Mouse (Mus musculus): Measurements from ENCODE around the gene Lmntd1. TPM values are rescaled to one million over a fixed set of nuclear protein-coding genes. Genes with fewer than 3 reads are reported as not detected.
A peak's percentile ranks its signal among the peaks of the same experiment; 100 is the strongest.

Lmntd1 gene
- polyA plus RNA-seq, 1 experiment from 2014 or later, result 0.50 TPM

- ATAC-seq (ENCODE audit: low FRiP score, low read depth), result no peak
- Histone ChIP-seq H3K4me3 (no peak overlapping the region), H3K9ac (no peak overlapping the region), H3K9me3 (0 out of 2 replicates have a peak, but pooled peaks cover 6% of the 10 kb centered on the region), H3K27me3 (peaks cover 4% of the 10 kb centered on the region; the same call in 1 of the 2 replicates), H3K27ac (no peak overlapping the region), H3K4me1 (peaks cover 49% of the 10 kb centered on the region), H3K4me2 (replicated peaks) (no peak overlapping the region), H3K36me3 (no peaks in the 10 kb centered on the region)
- 50% methylated on average over 11 of the region's 11 CpGs for WGBS
Measured at GRCm38 (mm10) chr6:145598794-145599555, 15.1 kb downstream of the Lmntd1 start.

- no peak overlapping the region for H3K9ac ChIP-seq
- no peak overlapping the region for H3K27ac ChIP-seq
- H3K4me1 ChIP-seq, result peaks cover 50% of the 10 kb centered on the region
- H3K4me3 ChIP-seq, result no peak overlapping the region
- WGBS, result 68% methylated on average over 4 of the region's 4 CpGs
- H3K27me3 ChIP-seq, result no peaks in the 10 kb centered on the region
- no peak for ATAC-seq (ENCODE audit: low FRiP score, low read depth)
- no peak overlapping the region for H3K4me2 ChIP-seq (replicated peaks)
- no peaks in the 10 kb centered on the region for H3K36me3 ChIP-seq
- H3K9me3 ChIP-seq, result 0 out of 2 replicates have a peak, but pooled peaks cover 4% of the 10 kb centered on the region
Measured at GRCm38 (mm10) chr6:145595905-145596304, 18.2 kb downstream of the Lmntd1 start.

GRCm38 (mm10) chr6:145593991-145594390 is 20.1 kb downstream of the Lmntd1 start:
- H3K27ac ChIP-seq, result no peak overlapping the region
- no peak for ATAC-seq (ENCODE audit: low FRiP score, low read depth)
- H3K27me3 ChIP-seq, result no peaks in the 10 kb centered on the region

GRCm38 (mm10) chr6:145592531-145592998 is 21.6 kb downstream of the Lmntd1 start:
- Histone ChIP-seq H3K36me3 (no peaks in the 10 kb centered on the region), H3K4me2 (replicated peaks) (no peak overlapping the region), H3K4me1 (peaks cover 53% of the 10 kb centered on the region), H3K27me3 (no peaks in the 10 kb centered on the region), H3K27ac (0 out of 2 replicates have a peak overlapping the region, but pooled peaks have one; percentile 1), H3K9ac (no peak overlapping the region), H3K9me3 (no peaks in the 10 kb centered on the region), H3K4me3 (no peak overlapping the region)
- WGBS, result 22% methylated on average over 8 of the region's 8 CpGs
- no peak for ATAC-seq (ENCODE audit: low FRiP score, low read depth)

More at GRCm38 (mm10) chr6:145593991-145594390, 20.1 kb downstream of the Lmntd1 start:
- Histone ChIP-seq H3K9me3 (no peaks in the 10 kb centered on the region), H3K4me1 (peaks cover 59% of the 10 kb centered on the region), H3K9ac (no peak overlapping the region), H3K36me3 (no peaks in the 10 kb centered on the region), H3K4me3 (no peak overlapping the region), H3K4me2 (replicated peaks) (no peak overlapping the region)
- 35% methylated on average over 7 of the region's 7 CpGs for WGBS

- Histone ChIP-seq H3K27me3 (no peaks in the 10 kb centered on the region), H3K4me3 (no peak overlapping the region), H3K9ac (no peak overlapping the region), H3K36me3 (no peaks in the 10 kb centered on the region), H3K4me1 (peaks cover 53% of the 10 kb centered on the region), H3K4me2 (replicated peaks) (no peak overlapping the region), H3K27ac (no peak overlapping the region), H3K9me3 (no peaks in the 10 kb centered on the region)
- 72% methylated on average over 6 of the region's 6 CpGs for WGBS
- ATAC-seq (ENCODE audit: low FRiP score, low read depth), result no peak
Measured at GRCm38 (mm10) chr6:145592036-145592435, 22.1 kb downstream of the Lmntd1 start.

GRCm38 (mm10) chr6:145591578-145591977 is 22.5 kb downstream of the Lmntd1 start:
- Histone ChIP-seq H3K9me3 (no peaks in the 10 kb centered on the region), H3K36me3 (no peaks in the 10 kb centered on the region), H3K4me3 (no peak overlapping the region), H3K9ac (no peak overlapping the region), H3K27me3 (no peaks in the 10 kb centered on the region), H3K4me1 (peaks cover 52% of the 10 kb centered on the region), H3K4me2 (replicated peaks) (no peak overlapping the region), H3K27ac (no peak overlapping the region)
- no peak for ATAC-seq (ENCODE audit: low FRiP score, low read depth)
- WGBS, result 29% methylated on average over 1 of the region's 1 CpGs

- H3K9ac ChIP-seq, result no peak overlapping the region
- ATAC-seq (ENCODE audit: low FRiP score, low read depth), result no peak
- no peak overlapping the region; the same call in 1 of the 2 replicates for H3K27ac ChIP-seq
- H3K36me3 ChIP-seq, result no peaks in the 10 kb centered on the region
- H3K4me1 ChIP-seq, result peaks cover 43% of the 10 kb centered on the region
- no peak overlapping the region for H3K4me3 ChIP-seq
- WGBS, result 78% methylated on average over 11 of the region's 11 CpGs
- H3K4me2 ChIP-seq (replicated peaks), result no peak overlapping the region
- H3K27me3 ChIP-seq, result no peaks in the 10 kb centered on the region
- H3K9me3 ChIP-seq, result no peaks in the 10 kb centered on the region
Measured at GRCm38 (mm10) chr6:145590501-145591293, 23.4 kb downstream of the Lmntd1 start.

GRCm38 (mm10) chr6:145585052-145585973 is 28.8 kb downstream of the Lmntd1 start:
- Histone ChIP-seq H3K9me3 (no peaks in the 10 kb centered on the region), H3K4me3 (no peak overlapping the region), H3K9ac (no peak overlapping the region), H3K27ac (no peak overlapping the region), H3K4me1 (0 out of 2 replicates have a peak, but pooled peaks cover 8% of the 10 kb centered on the region), H3K27me3 (no peaks in the 10 kb centered on the region), H3K4me2 (replicated peaks) (no peak overlapping the region), H3K36me3 (no peaks in the 10 kb centered on the region)
- no peak for ATAC-seq (ENCODE audit: low FRiP score, low read depth)
- WGBS, result 83% methylated on average over 21 of the region's 21 CpGs

- H3K9ac ChIP-seq, result no peak overlapping the region
- H3K9me3 ChIP-seq, result no peaks in the 10 kb centered on the region
- H3K36me3 ChIP-seq, result no peaks in the 10 kb centered on the region
- no peaks in the 10 kb centered on the region for H3K27me3 ChIP-seq
- H3K4me2 ChIP-seq (replicated peaks), result no peak overlapping the region
- no peak for ATAC-seq (ENCODE audit: low FRiP score, low read depth)
- 71% methylated on average over 10 of the region's 10 CpGs for WGBS
- H3K27ac ChIP-seq, result no peak overlapping the region
- no peak overlapping the region for H3K4me3 ChIP-seq
- H3K4me1 ChIP-seq, result peaks cover 13% of the 10 kb centered on the region
Measured at GRCm38 (mm10) chr6:145581366-145582170, 32.6 kb downstream of the Lmntd1 start.

- Histone ChIP-seq H3K4me1 (peaks cover 13% of the 10 kb centered on the region), H3K9me3 (no peaks in the 10 kb centered on the region), H3K36me3 (no peaks in the 10 kb centered on the region), H3K9ac (no peak overlapping the region), H3K27me3 (no peaks in the 10 kb centered on the region), H3K4me2 (replicated peaks) (no peak overlapping the region), H3K27ac (no peak overlapping the region), H3K4me3 (no peak overlapping the region)
- no peak for ATAC-seq (ENCODE audit: low FRiP score, low read depth)
- 82% methylated on average over 3 of the region's 3 CpGs for WGBS
Measured at GRCm38 (mm10) chr6:145579761-145580160, 34.4 kb downstream of the Lmntd1 start.
